Mouse (Mus musculus): ENCODE results near the gene Pla2r1.

Gene Pla2r1

DNA sequence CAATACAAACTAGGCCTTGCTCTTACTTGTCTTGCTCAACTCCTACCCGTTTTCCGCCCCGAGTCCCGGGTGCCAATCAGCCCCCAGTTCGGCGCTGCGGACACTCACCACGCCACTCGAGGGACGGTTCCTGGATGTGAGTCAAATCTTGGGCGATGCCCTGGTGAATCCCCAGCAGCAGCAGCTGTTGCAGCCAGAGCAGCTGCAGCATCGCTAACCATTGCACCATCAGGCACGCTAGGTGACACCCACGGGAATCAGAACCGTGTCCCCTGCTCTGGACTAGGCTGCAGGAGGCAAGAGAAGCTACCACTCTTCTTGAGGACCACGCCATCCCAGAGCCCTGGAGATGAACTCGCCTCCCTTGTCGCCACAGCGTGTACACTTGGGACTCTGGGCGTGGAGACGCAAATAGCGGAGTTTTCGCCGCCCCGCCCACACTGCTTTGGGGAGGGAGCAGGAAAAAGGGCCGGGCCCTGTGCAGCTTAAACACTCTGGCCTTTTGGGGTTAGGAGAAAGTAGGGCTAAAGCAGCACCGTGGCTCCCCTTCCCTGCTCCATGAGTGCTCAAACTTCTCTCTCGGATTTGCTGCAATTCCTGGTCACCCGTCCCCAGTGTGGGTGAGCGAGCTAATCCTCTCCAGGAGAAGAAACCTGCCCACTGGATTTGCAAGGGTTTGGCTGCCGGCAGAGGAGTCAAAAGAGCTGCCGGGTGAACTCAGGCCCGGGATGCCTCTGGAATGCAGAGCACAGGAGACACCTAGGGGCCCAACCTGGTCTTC is at the start of gene Pla2r1:
Gene Pla2r1, minus strand, starts transcription at position 407 of the 781 bp plus-strand sequence.
- DNase-seq (ENCODE audit: low read depth, low spot score): peak; percentile 46

DNA sequence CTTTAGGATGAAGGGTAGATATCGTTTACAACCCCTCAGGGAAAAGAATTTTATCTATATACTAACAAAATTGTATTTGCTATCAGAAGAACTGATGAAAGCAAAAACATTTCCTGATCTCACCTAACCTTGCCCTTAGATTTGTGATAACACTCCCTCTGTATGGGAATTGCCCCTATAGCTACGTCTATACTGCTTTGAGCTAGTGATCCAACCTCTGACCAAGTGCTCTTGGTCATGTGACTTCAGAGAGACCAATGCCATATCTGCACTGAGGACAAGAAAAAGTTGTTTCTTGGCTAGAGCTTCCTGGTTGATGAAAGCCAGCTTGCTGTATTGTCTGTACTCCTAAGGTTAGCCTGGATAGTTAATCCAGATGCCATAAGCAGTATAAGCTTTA is 48.2 kb upstream of the Pla2r1 start:
- no peak for DNase-seq (ENCODE audit: low read depth, low spot score)

- no peak for DNase-seq (ENCODE audit: low read depth, low spot score)
Observed at GRCm38 (mm10) chr2:60600863-60601262, 47.8 kb upstream of the Pla2r1 start.

- DNase-seq (ENCODE audit: low read depth, low spot score): no peak
Observed at GRCm38 (mm10) chr2:60583416-60583815, 30.3 kb upstream of the Pla2r1 start.

DNA sequence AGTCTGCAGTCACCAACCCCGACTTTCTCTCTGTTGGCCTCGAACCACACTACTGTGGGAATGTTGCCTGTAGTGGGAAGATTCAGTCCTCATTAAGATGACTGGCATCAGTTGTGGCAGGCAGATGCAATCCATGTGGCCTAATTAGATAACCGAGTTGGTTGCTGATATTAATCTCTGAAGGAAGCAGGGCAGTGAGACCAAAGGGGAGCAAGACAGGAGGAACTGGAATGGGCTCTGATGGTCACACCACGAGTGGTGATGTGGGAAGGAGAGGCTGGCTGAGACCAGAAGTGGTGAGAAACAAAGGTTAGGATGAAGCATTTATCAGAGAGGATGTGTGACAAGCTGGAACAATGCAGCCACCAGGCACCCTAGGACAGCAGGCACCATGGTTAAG is 1.5 kb upstream of the Pla2r1 start:
- DNase-seq (ENCODE audit: low read depth, low spot score): no peak

DNA sequence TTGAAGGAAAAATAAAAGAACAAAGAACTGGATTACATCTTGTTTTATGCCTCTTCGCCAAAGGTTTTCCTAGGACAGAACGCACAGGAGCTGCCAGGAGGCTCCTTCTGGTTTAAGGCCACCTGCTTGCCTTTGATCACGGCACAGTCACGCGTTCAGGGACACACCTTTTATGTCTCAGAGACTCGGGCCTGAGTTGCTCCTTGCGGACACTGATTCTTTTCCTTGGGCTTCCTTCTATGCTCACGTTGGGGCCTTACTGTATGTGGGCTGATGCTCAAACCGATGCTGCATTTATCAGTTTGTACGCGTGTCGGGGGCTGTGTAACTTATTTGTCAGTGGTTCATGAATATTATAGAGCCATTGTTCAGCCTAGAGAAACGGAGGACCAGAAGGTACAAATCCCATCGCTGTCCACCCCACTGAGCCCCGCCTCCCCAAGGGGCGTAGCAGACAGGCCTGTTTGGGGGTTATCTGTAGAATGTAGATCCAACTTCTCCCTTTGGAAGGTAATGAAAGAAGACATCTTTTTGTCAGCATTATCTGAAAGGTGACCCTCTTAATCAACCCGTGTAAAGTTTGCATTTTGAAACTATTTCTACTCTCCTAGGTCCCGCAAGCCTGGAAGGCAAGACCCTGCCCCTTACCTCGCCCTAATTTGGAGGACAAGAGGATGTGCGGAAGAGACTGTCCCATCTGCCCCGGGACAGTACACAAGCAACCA is 769 bp downstream of the Pla2r1 start:
- no peak for DNase-seq (ENCODE audit: low read depth, low spot score)

GRCm38 (mm10) chr2:60551673-60552072 is 1.4 kb downstream of the Pla2r1 start:
- no peak for DNase-seq (ENCODE audit: low read depth, low spot score)

DNA sequence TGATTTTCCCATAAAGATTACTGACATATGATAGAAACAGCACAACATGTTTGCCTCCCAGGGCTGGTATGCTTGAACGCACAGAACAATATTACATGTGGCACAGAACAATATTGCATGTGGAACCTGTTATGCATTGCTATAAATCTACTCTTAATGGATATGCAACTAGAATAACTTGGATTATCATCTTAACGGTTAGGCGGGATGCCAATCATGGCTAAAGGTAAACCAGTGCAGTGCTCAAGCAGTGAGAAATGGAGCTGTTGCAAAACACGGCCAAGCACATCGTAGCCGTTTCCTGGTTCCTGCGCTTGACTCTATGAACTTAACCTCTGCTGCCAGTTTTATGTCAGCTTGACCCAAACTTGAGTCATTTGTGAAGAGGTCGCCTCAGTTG is 2.6 kb downstream of the Pla2r1 start:
- no peak for DNase-seq (ENCODE audit: low read depth, low spot score)

DNA sequence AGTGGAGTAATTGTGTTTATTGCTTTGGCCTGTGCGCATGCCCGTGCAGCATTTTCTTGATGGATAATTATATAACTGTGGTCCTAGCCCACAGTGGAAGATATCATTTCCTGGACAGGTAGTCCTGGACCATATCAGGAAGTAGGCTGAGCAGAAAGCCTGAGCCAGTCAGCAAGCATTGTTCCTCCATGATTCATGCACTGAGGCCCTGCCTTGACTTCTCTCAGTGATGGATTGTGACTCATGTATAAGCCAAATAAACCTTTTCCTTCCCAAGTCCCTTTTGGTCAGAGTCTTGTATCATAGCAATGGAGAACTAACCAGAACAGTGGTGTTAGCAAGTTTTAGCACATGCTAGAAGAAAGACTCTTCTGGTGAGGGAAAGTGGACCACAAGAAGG is 3.3 kb downstream of the Pla2r1 start:
- no peak for DNase-seq (ENCODE audit: low read depth, low spot score)

DNA sequence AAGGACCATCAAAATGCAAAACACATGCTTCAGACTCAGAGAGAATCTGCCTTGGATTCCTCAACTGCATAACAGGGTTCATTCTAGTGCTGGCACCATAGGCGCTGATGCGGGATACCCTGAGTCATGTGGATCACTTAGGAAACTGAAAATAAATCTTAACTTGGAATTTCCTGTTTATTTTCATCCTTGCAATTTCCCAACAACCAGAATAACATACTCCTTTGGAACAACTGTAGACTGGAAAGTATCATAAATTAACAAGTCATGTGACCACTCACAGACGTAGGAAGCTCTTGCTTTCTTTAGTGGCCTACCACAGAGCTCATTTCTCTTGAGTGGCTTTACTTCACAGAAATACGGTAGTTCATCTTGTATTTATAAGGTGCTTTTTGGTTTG is 7.0 kb downstream of the Pla2r1 start:
- no peak for DNase-seq (ENCODE audit: low read depth, low spot score)

DNA sequence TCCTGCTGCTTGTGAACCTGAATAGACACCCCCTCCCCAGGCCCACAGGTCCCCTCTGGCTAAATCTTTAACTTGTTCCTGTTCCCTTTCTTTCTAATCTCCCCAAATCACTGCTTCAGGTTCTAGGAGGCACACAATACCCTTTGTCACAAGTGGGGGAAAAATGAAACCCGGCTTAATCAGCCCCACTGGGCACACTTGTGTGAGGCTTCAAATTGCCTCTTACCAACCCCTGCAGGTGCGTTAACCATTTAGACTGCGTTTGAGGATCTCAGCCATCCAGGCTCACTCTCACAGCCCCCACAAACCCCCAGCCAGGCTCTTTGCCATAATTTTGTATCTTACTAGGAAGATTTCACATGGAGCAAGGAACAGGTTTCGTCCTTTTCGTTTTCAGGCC is 9.1 kb downstream of the Pla2r1 start:
- DNase-seq (ENCODE audit: low read depth, low spot score): no peak

DNA sequence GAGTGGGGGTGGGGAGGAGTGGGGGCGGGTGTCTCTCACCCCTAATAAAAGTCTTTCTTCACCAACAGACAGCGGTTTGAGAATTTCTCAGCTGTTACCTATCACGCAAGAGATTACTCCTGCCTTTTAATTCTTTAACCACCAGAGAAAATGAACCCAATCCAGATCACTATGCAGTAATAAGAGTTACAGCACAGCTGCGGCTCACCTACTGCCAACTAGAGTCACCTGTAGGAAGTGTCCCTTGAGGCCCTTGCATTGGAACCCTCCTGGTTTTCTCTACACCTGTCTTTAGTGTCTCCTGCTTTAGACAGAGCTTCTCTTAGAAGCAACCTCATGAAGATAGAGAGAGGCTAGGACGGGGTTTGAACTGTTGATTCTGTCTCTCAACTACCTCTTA is 11.4 kb downstream of the Pla2r1 start:
- no peak for DNase-seq (ENCODE audit: low read depth, low spot score)

DNA sequence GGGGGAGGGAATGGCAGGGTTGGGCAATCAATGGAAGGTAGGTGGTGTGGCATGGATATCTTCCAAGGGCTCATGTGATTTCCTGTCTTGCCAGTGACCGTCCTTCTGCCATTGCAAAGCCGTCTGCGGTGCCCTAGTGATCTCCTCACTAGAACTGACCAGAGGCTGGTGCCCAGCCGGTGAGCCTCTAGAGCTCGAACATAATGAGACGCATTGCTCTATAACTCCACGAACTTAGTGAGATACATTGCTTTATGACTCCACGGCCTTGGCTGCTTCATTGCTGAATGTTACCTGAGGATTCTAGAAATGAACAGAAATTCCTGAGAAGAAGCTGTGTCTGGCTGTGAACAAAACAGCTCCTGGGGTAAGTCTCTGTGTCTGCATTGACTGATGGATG is 12.8 kb downstream of the Pla2r1 start:
- DNase-seq (ENCODE audit: low read depth, low spot score): no peak

DNA sequence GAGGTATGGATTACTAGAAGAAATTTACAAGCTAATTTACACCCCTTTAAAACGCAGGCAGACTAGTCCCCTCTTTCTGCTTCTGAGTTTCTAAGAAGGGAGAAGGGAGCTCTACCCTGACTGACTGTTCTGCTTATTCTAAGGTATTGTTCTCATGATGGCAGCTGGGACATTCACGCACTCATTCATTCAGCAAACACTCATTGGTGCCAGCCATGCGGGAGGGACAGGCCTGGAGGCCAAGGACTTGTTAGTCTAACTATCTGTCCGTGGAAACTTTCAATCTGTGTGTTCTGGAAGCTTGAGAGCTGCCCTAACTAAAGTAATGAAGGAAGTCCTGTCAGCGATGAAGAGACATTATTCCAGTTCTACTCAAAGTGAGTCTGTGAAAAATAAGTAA is 14.4 kb downstream of the Pla2r1 start:
- no peak for DNase-seq (ENCODE audit: low read depth, low spot score)

DNA sequence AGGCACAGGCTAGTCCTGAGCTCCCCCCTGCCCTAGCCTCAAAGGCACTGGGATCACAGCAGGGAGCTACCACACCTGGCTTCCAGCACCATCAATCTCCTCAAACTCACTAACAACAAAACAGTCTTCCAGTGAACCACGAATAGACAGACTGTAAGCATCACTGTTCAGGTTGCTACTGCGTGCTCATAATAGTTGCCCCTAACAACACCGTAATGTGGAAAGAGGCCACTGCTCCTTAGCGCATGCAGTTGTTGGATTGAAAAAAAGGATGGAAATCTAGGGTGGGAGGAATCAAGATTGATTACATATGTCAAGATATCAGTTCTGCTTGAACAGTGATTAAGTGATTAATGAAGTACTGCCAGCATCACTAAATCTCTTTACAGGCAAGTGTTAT is 14.8 kb downstream of the Pla2r1 start:
- DNase-seq (ENCODE audit: low read depth, low spot score): no peak

GRCm38 (mm10) chr2:60534755-60535154 is 18.4 kb downstream of the Pla2r1 start:
- DNase-seq (ENCODE audit: low read depth, low spot score): no peak

- no peak for DNase-seq (ENCODE audit: low read depth, low spot score)
Observed at GRCm38 (mm10) chr2:60533026-60533425, 20.1 kb downstream of the Pla2r1 start.

DNA sequence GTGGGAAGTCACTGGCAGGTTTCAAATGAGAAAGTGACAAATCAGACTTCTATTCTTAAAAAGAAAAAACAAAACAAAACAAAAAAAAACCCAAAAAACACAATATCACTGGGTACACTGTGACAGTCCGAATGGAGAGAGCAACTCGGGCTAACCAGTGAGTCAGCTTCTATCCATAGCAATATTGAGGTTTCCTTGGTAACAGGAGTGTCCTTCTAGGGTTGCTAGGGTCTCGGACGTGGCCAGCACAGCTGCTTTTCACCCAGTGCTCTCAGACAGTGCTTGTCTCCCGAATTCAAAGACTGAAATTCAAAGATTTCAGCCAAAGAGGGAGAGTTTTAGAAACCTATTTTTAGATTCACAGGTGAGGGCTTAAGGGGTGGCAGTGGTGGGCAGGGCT is 20.6 kb downstream of the Pla2r1 start:
- DNase-seq (ENCODE audit: low read depth, low spot score): no peak

DNA sequence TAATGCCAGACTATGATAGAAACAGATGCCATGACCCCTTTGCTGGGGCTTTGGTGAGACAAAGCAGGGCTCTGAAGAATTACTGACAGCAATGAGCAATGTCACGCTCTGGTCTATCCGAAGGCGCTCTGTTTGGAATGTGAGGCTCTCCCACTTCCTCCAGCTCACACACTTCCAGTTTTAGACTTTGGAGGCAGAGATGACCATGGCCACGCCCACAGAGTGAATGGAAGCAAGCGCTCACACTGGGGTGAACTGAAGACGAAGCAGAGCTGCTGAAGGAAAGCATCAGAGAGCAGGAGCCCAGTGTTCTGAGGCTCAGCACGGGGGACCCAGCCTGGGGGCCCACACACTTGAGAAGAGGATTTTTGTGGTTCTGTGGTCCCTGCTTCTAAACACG is 37.3 kb downstream of the Pla2r1 start:
- no peak for DNase-seq (ENCODE audit: low read depth, low spot score)

DNA sequence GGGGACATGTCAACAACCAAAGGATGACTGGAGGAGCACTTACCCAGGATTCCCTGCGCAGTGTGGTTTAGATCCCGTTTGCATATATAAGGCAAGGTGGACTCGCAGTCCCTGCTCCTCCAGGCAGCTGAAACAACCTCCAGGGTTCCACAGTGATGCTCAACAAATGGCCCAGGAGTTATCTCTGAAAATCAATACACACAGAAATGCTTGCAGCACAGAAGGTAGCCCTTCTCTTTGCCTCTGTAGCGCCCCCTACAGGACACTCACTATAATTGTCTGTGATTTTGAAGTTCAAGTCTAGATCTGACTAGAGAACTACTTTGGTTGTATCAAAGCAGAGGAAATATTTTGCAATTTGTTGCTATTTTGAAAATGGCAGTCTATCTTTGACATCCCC is 38.2 kb downstream of the Pla2r1 start:
- DNase-seq (ENCODE audit: low read depth, low spot score): no peak

- no peak for DNase-seq (ENCODE audit: low read depth, low spot score)
Observed at GRCm38 (mm10) chr2:60510718-60511117, 42.4 kb downstream of the Pla2r1 start.

DNA sequence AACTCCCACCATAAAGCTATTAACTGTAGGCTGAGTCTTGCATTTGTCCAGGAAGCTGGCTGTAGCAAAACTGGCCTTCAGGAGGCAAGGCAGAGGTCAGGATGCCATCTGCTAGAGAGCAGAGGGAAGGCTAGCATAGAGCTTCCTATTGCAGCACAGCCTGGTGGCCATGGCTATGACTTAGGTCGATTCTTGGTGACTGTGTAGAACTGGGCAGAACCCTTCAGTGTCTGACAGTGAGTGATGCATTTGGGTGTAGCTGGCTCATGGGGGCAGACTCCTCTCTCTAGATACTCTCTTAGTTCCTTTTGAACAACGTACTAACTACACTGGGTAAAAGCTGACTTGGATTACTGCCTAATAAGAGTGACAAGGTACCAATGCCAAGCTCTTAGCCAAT is 48.0 kb downstream of the Pla2r1 start:
- DNase-seq (ENCODE audit: low read depth, low spot score): no peak

DNA sequence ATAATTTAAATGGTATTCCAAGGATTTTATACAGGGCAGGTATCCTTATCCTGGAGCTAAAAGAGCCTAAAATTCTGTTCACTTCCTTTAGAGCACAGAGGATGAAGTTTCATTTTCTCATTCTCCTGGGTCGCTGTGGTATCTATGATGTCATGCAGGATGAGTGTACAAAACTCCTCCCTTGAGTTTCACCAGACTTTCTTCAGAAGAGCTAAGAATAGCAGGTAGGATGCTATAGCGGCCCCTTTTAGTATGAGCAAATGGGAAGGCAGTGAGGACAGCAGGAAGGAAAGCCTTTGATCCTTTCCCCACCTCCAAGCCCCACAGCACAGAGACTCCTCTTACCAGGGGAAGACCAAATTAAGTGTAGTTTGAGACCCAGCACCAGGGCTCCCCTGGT is 48.4 kb downstream of the Pla2r1 start:
- DNase-seq (ENCODE audit: low read depth, low spot score): no peak

All from WW6 (cell line).